Mouse (Mus musculus): ENCODE results near the gene Faap20.
"Not testable (repeated sequence)": the region's sequence is repeated elsewhere in the genome, so short reads cannot be mapped to it uniquely, and the experiment has no call there.

Gene Faap20

GRCm38 (mm10) chr4:155248054-155248453 lies 1.5 kb upstream of the Faap20 start:
- DNase-seq (ENCODE audit: low read depth, low spot score): not testable (repeated sequence)

- peak; percentile 50 for DNase-seq (ENCODE audit: low read depth, low spot score)
Measured at GRCm38 (mm10) chr4:155249257-155249647, 350 bp upstream of the Faap20 start.

GRCm38 (mm10) chr4:155250361-155251117 lies 937 bp downstream of the Faap20 start:
- DNase-seq (ENCODE audit: low read depth, low spot score): no peak

- no peak for DNase-seq (ENCODE audit: low read depth, low spot score)
Measured at GRCm38 (mm10) chr4:155251147-155251546, 1.5 kb downstream of the Faap20 start.

GRCm38 (mm10) chr4:155252253-155252652 lies 2.7 kb downstream of the Faap20 start:
- DNase-seq (ENCODE audit: low read depth, low spot score): no peak

- no peak for DNase-seq (ENCODE audit: low read depth, low spot score)
Measured at GRCm38 (mm10) chr4:155264521-155265321, 15.1 kb downstream of the Faap20 start.

GRCm38 (mm10) chr4:155267047-155267543 lies 17.5 kb downstream of the Faap20 start:
- DNase-seq (ENCODE audit: low read depth, low spot score): no peak

- DNase-seq (ENCODE audit: low read depth, low spot score): no peak
Measured at GRCm38 (mm10) chr4:155267639-155268175, 18.1 kb downstream of the Faap20 start.

- DNase-seq (ENCODE audit: low read depth, low spot score): no peak
Measured at GRCm38 (mm10) chr4:155268382-155268781, 18.8 kb downstream of the Faap20 start.

- DNase-seq (ENCODE audit: low read depth, low spot score): no peak
Measured at GRCm38 (mm10) chr4:155274451-155274850, 24.8 kb downstream of the Faap20 start.

GRCm38 (mm10) chr4:155274851-155275250 lies 25.2 kb downstream of the Faap20 start:
- DNase-seq (ENCODE audit: low read depth, low spot score): no peak

GRCm38 (mm10) chr4:155277963-155278362 lies 28.4 kb downstream of the Faap20 start:
- DNase-seq (ENCODE audit: low read depth, low spot score): no peak

- no peak for DNase-seq (ENCODE audit: low read depth, low spot score)
Measured at GRCm38 (mm10) chr4:155279054-155279453, 29.5 kb downstream of the Faap20 start.

GRCm38 (mm10) chr4:155279926-155280767 lies 30.5 kb downstream of the Faap20 start:
- no peak for DNase-seq (ENCODE audit: low read depth, low spot score)

GRCm38 (mm10) chr4:155280768-155281121 lies 31.1 kb downstream of the Faap20 start:
- DNase-seq (ENCODE audit: low read depth, low spot score): no peak

- no peak for DNase-seq (ENCODE audit: low read depth, low spot score)
Measured at GRCm38 (mm10) chr4:155281227-155281626, 31.6 kb downstream of the Faap20 start.

- DNase-seq (ENCODE audit: low read depth, low spot score): no peak
Measured at GRCm38 (mm10) chr4:155281652-155282051, 32.0 kb downstream of the Faap20 start.

GRCm38 (mm10) chr4:155282231-155282630 lies 32.6 kb downstream of the Faap20 start:
- no peak for DNase-seq (ENCODE audit: low read depth, low spot score)

GRCm38 (mm10) chr4:155283001-155283503 lies 33.5 kb downstream of the Faap20 start:
- DNase-seq (ENCODE audit: low read depth, low spot score): no peak

GRCm38 (mm10) chr4:155283585-155283984 lies 34.0 kb downstream of the Faap20 start:
- no peak for DNase-seq (ENCODE audit: low read depth, low spot score)
